Mouse (Mus musculus): ENCODE data around the gene Fxyd6. TPM values are rescaled to one million over a fixed set of nuclear protein-coding genes. Genes with fewer than 3 reads are reported as not detected.

The Fxyd6 gene
- total RNA-seq, 2 experiments from 2014 or later: 123 to 137 TPM

DNA sequence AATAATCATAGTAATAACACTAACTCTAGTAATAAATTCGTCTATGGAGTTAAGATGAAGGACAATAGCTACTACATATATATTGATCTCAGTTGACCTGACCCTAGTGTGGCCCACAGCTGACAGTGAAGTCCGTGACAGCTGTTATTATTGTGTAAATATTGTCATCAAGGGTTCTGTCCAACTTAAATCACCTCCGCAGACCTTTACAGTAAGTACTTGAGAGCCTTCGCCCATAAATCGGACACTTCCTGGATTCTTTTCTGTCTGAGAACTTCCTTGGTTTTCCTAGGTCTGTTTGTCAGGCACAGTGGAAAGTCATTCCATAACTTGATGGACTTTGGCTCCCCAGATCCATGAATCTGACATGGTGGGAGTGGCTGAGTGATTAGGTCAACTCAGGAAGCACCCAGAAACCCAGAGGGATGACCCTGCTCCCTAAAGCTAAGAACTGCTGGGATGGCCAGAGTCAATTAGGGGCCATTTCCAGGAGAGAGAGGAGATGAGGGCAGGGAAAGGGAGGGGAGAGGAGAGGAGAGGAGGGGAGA is 74.3 kb downstream of the Fxyd6 start:
- DNase-seq (ENCODE audit: low spot score in 2 of 2): no peak

Other genes with a start within 250 kb of the Fxyd6 start
- gene Scn4b, start 231.8 kb upstream of the Fxyd6 start, total RNA-seq (2021): 1 to 10 TPM; 2.6 to 3.0 TPM
- gene BC049352, start 188.2 kb upstream of the Fxyd6 start, total RNA-seq (2021): under 1 TPM in 1 of 2 experiments, not detected in 1; 0.17 TPM
- under 1 TPM in 1 of 2 experiments, not detected in 1; 0.50 TPM for gene Tmprss4, start 166.1 kb upstream of the Fxyd6 start, total RNA-seq (2021)
- gene Il10ra, start 101.0 kb upstream of the Fxyd6 start, total RNA-seq (2021): 1 to 10 TPM; 2.6 to 2.7 TPM
- gene Tmprss13, start 51.1 kb upstream of the Fxyd6 start, total RNA-seq (2021): under 1 TPM; 0.17 to 0.28 TPM
- gene Fxyd2, start 29.5 kb downstream of the Fxyd6 start, total RNA-seq (2021): 100 to 1,000 TPM in 1 of 2 experiments, 1 to 10 TPM in 1; 8.6 to 119 TPM
- 1 to 10 TPM; 2.3 to 2.5 TPM for gene Dscaml1, start 56.4 kb downstream of the Fxyd6 start, total RNA-seq (2021)

Data from adrenal gland, postnatal 4 days (tissue).